Mouse (Mus musculus) brain, embryonic 14.5 days (tissue): ENCODE results near the gene Zdhhc25.

ENCODE experiments used
- CTCF ChIP-seq: fragments of 200-500 bp; IDR thresholded peaks from 2 replicates; pipeline ENCODE4 v1.5.1; 2012; ENCODE audit warnings: inconsistent platforms, mild to moderate bottlenecking, moderate library complexity, borderline replicate concordance; ENCODE audit not compliant: insufficient read depth, insufficient read length; ENCODE audit errors: extremely low read depth
- POLR2A ChIP-seq: fragments of 200-500 bp; IDR thresholded peaks from 2 replicates; pipeline ENCODE4 v1.6.1; 2012; ENCODE audit warnings: mild to moderate bottlenecking, inconsistent platforms, borderline replicate concordance; ENCODE audit not compliant: poor library complexity, insufficient read depth, insufficient read length, severe bottlenecking; ENCODE audit errors: extremely low read depth

- TF ChIP-seq CTCF (no peak), POLR2A (no peak)
Measured at GRCm38 (mm10) chr15:88628801-88629356, 28.8 kb downstream of the Zdhhc25 start.
